Mouse (Mus musculus): Measurements from ENCODE around the gene Mesp2. TPM values are rescaled to one million over a fixed set of nuclear protein-coding genes. Genes with fewer than 3 reads are reported as not detected.

Mesp2 gene
- total RNA-seq, 2 experiments from 2014 or later, result 1.4 to 2.1 TPM

DNA sequence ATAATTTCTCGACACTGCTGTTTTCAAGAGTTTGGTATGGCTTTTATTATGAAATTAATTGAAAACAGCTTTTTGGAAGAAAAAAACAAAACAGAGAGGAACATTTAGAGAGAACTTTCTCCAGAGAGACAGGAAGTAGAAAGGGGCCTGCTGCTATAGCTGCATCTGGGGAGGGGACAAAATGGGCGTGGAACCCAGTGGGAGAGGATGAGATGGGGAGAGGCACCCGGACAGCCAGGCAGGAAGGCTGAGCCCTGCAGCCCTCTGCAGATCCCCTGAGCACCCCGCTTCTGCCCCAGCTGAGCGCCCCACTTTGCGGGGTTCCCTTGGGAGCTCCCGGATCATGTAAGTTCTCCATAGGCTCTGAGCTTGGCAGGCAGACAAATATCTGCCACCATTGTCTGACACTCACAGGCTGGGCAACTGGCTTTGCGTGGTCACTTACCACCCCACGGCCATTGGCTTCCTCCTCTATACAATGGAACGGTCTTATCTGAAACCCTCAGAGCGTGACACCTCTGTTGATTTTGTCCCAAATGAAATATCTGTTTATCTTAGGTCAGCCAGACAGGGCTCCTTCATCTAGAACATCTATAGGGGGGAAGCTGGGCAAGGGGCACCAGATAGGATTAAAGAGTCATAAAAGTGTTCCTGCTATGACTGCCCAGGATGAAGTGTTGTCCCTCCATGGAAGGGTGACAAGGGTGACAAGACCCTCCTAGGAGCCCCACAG, 47.8 kb downstream of the Mesp2 start:
- no peak overlapping the region for H3K4me3 ChIP-seq
- H3K27ac ChIP-seq, result no peak overlapping the region
- DNase-seq (ENCODE audit: low spot score in 2 of 2), result no peak
- TF ChIP-seq CTCF (conservative IDR thresholded peaks at IDR 0.05), result no peak

DNA sequence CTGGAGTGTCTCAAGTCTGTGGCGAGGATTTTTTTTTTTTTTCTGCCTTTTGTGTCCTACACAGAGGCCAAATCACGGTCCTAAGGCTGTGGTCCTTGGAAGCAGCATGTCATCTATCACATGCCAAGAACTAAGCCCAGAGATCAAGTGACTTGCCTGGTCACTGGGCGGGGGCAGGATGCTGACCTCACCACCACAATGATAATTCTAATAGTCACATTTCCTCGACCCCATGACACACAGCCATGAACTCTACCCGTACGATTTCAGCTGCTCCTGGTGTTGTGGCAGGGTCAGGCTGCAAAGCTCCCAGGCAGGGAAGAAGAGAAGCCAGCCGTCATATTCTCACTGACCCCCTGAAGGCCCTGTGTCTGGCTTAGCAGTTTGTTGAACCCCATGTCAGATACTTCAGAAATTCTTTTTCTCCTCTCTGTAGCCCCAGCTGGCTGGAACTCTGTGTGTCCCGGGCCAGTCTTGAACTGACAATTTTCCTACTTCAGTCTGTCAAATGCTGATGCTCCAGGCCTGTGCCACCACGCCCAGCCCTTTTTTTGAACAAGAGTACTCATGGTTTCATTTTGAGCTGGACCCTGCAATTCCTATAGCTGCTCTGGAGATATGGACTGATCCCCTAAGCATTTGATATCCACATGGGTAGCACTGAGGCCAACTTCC, 48.6 kb downstream of the Mesp2 start:
- TF ChIP-seq CTCF (conservative IDR thresholded peaks at IDR 0.05), result no peak
- Histone ChIP-seq H3K27ac (no peak overlapping the region), H3K4me3 (no peak overlapping the region)
- no peak for DNase-seq (ENCODE audit: low spot score in 2 of 2)

DNA sequence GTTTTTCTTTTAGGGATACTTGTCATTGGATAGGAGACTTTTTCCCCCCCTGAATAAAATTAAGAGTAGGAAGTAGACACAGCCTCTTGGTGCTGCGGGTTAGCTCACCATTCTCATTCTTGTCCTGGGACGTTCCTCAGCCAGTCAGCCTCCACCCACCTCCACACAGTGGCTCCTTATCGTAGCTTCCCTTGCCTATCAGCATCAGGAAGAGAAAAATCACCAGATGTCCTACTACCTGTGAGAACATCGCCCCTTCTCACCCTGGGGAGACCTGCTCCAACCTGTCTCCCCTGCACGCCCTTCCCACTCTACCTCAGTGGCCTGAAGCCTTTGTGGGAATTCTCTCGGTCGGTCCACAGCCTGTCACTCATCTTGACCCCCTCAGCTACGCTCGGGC, 50.3 kb downstream of the Mesp2 start, which contains the start of gene Anpep:
Anpep (minus strand) TSS at position 249 of the 400 bp plus-strand sequence.
- no peak for DNase-seq (ENCODE audit: low spot score in 2 of 2)
- no peak for TF ChIP-seq CTCF (conservative IDR thresholded peaks at IDR 0.05)
- Histone ChIP-seq H3K4me3 (no peak within 1 kb of the TSS), H3K27ac (no peak within 1 kb of the TSS)

DNA sequence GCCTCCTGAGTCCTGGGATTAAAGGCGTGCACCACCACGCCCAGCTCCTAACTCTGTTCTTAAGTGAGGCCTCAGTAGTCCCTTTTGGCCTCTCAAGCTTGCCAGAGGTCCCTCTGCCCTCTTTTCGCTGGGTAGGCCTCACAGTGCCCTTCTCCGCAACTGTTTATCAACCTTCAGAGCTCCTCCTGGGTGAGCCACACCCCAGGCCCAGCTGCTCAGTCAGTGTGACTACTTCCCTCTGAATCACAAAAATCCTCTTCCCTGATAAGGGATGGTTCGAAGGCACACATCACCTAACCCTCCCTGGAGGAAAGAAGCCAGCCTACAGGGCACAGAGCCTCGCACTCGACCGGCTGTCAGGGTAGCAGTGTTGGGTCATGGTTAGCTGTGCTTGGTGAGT, 51.3 kb downstream of the Mesp2 start:
- H3K27ac ChIP-seq, result no peak overlapping the region
- no peak for DNase-seq (ENCODE audit: low spot score in 2 of 2)
- no peak overlapping the region for H3K4me3 ChIP-seq
- no peak for TF ChIP-seq CTCF (conservative IDR thresholded peaks at IDR 0.05)

Other genes starting within 250 kb of the Mesp2 start
- 1 to 10 TPM; 1.1 to 1.2 TPM for gene Rhcg, start 193.1 kb upstream of the Mesp2 start, total RNA-seq (2021)
- under 1 TPM; 0.12 to 0.23 TPM for gene Ticrr, start 150.5 kb upstream of the Mesp2 start, total RNA-seq (2021)
- gene Kif7, start 95.0 kb upstream of the Mesp2 start, total RNA-seq (2021), result 1 to 10 TPM; 2.0 to 2.4 TPM
- gene Plin1, start 77.8 kb upstream of the Mesp2 start, total RNA-seq (2021), result under 1 TPM; 0.26 to 0.27 TPM
- 10 to 100 TPM; 12.1 to 13.2 TPM for gene Pex11a, start 67.6 kb upstream of the Mesp2 start, total RNA-seq (2021)
- gene Wdr93, start 67.6 kb upstream of the Mesp2 start, total RNA-seq (2021), result under 1 TPM in 1 of 2 experiments, not detected in 1; 0.36 TPM
- gene Mesp1, start 16.9 kb upstream of the Mesp2 start, total RNA-seq (2021), result under 1 TPM in 1 of 2 experiments, not detected in 1; 0.64 TPM
- 1 to 10 TPM; 3.3 to 4.7 TPM for gene Anpep, start 50.3 kb downstream of the Mesp2 start, total RNA-seq (2021)
- 10 to 100 TPM; 47.4 to 49.8 TPM for gene Ap3s2, start 109.9 kb downstream of the Mesp2 start, total RNA-seq (2021)
- 10 to 100 TPM; 13.4 TPM for gene Arpin, start 124.6 kb downstream of the Mesp2 start, total RNA-seq (2021)
- 10 to 100 TPM; 21.4 to 27.3 TPM for gene Zfp710, start 214.1 kb downstream of the Mesp2 start, total RNA-seq (2021)

Measured in layer of hippocampus, adult 2 months (tissue).